Mouse (Mus musculus) stomach, postnatal 0 days (tissue): ENCODE data around the gene Tsga10. TPM values are rescaled to one million over a fixed set of nuclear protein-coding genes. Genes with fewer than 3 reads are reported as not detected.

Experiments
- ATAC-seq: fragments of 200-750 bp; cut with Nextera tagmentation; 2 replicates; pipeline ENCODE4 v1.8.0; 2017; ENCODE audit not compliant: low FRiP score, low TSS enrichment
- DNase-seq: peaks from one replicate; pipeline ENCODE4 v3.0.0-alpha.2; 2016; ENCODE audit warnings: low spot score
- H3K27ac ChIP-seq: fragments of 300-500 bp; sonication (generic); replicated peaks from 2 replicates; pipeline ENCODE4 v1.5.1; 2014; ENCODE audit warnings: mild to moderate bottlenecking, control low read depth
- H3K27me3 ChIP-seq: fragments of 300-500 bp; sonication (generic); 2 replicates; pipeline ENCODE4 v1.6.1; 2014; ENCODE audit warnings: low read length; ENCODE audit not compliant: control insufficient read depth, insufficient read depth
- H3K36me3 ChIP-seq: fragments of 300-500 bp; sonication (generic); 2 replicates; pipeline ENCODE4 v1.6.1; 2014; ENCODE audit warnings: low read length, mixed read lengths; ENCODE audit not compliant: control insufficient read depth, insufficient read depth
- H3K4me1 ChIP-seq: fragments of 300-500 bp; sonication (generic); replicated peaks from 2 replicates; pipeline ENCODE4 v1.6.1; 2014; ENCODE audit warnings: antibody characterized with exemption; ENCODE audit not compliant: control insufficient read depth, insufficient read depth
- H3K4me2 ChIP-seq: fragments of 300-500 bp; sonication (generic); replicated peaks from 2 replicates; pipeline ENCODE4 v1.6.1; 2014; ENCODE audit warnings: low read depth, mild to moderate bottlenecking, control low read depth, moderate library complexity
- H3K4me3 ChIP-seq: fragments of 300-500 bp; sonication (generic); 2 replicates; pipeline ENCODE4 v1.5.1; 2014; ENCODE audit warnings: low read depth, low read length, control low read depth
- H3K9ac ChIP-seq: fragments of 300-500 bp; sonication (generic); 2 replicates; pipeline ENCODE4 v1.6.1; 2014; ENCODE audit warnings: mild to moderate bottlenecking, low read length, control low read depth, mixed read lengths
- H3K9me3 ChIP-seq: fragments of 300-500 bp; sonication (generic); 2 replicates; pipeline ENCODE4 v1.6.1; 2016; ENCODE audit warnings: low read length; ENCODE audit not compliant: control insufficient read depth
- CTCF ChIP-seq: IDR thresholded peaks from 2 replicates; pipeline ENCODE4 v1.5.1; 2016; ENCODE audit warnings: antibody characterized with exemption, low read depth, mild to moderate bottlenecking, moderate library complexity
- EP300 ChIP-seq: optimal IDR thresholded peaks from 2 replicates; pipeline ENCODE3; 2016; ENCODE audit warnings: antibody characterized with exemption
- WGBS: fragments of 180-500 bp; shearing (Covaris S2); extraction: QIAGEN DNeasy Blood & Tissue Kit; methylation state at CpG from one replicate; pipeline ENCODE4 v1.1.7; 2014; 5-methylcytosine and 5-hydroxymethylcytosine counted together
- polyA plus RNA-seq: library from polyadenylated mRNA; unstranded; fragments of >200 nt; fragmentation: Nextera tagmentation; extraction: Ambion mirVana; gene quantifications from 2 replicates; pipeline ENCODE4 v1.2.1, GENCODE M21; 2015

Gene Tsga10
- polyA plus RNA-seq, result 2.1 and 2.2 TPM in 2 replicates

- no peaks in the 10 kb centered on the region for H3K36me3 ChIP-seq
- peak within 1 kb of the TSS; percentile 67 for H3K9ac ChIP-seq
- H3K4me3 ChIP-seq, result peak within 1 kb of the TSS; percentile 63
- no peak for TF ChIP-seq CTCF
- TF ChIP-seq EP300, result no peak
- H3K27me3 ChIP-seq, result no peaks in the 10 kb centered on the region
- H3K27ac ChIP-seq, result peak within 1 kb of the TSS; percentile 87
- H3K4me1 ChIP-seq, result no peaks in the 10 kb centered on the region
- peak within 1 kb of the TSS; percentile 90 for H3K4me2 ChIP-seq
- no peaks in the 10 kb centered on the region for H3K9me3 ChIP-seq
- ATAC-seq (no peak), DNase-seq (no peak)
- 83% methylated on average over 6 of the region's 6 CpGs for WGBS
These were observed at the start of gene Tsga10 for GRCm38 (mm10) chr1:37866286-37866685. Gene Tsga10 (minus strand): TSS chr1:37866429.

GRCm38 (mm10) chr1:37912751-37913150 lies 46.5 kb upstream of the Tsga10 start:
- no peaks in the 10 kb centered on the region for H3K36me3 ChIP-seq
- H3K27ac ChIP-seq, result no peak overlapping the region
- no peaks in the 10 kb centered on the region for H3K27me3 ChIP-seq
- H3K4me3 ChIP-seq, result no peak overlapping the region
- no peak overlapping the region for H3K4me2 ChIP-seq
- H3K9ac ChIP-seq, result no peak overlapping the region
- 74% methylated on average over 2 of the region's 2 CpGs for WGBS
- DNase-seq (no peak), ATAC-seq (no peak)
- no peaks in the 10 kb centered on the region for H3K9me3 ChIP-seq
- TF ChIP-seq CTCF, result no peak
- no peak for TF ChIP-seq EP300
- no peaks in the 10 kb centered on the region for H3K4me1 ChIP-seq

- no peaks in the 10 kb centered on the region for H3K4me1 ChIP-seq
- no peaks in the 10 kb centered on the region for H3K9me3 ChIP-seq
- H3K4me3 ChIP-seq, result no peak overlapping the region
- 33% methylated on average over 6 of the region's 6 CpGs for WGBS
- H3K27ac ChIP-seq, result no peak overlapping the region
- peak; percentile 67 for TF ChIP-seq CTCF
- TF ChIP-seq EP300, result no peak
- ATAC-seq (0 out of 2 replicates have a peak, but pooled peaks have one; percentile 38), DNase-seq (peak; percentile 22)
- no peaks in the 10 kb centered on the region; the same call in 1 of the 2 replicates for H3K36me3 ChIP-seq
- no peak overlapping the region for H3K9ac ChIP-seq
- no peaks in the 10 kb centered on the region for H3K27me3 ChIP-seq
- no peak overlapping the region for H3K4me2 ChIP-seq
These were observed 36.9 kb upstream of the Tsga10 start for GRCm38 (mm10) chr1:37903178-37903577.

- ATAC-seq (peak; percentile 57; the same call in 1 of the 2 replicates), DNase-seq (no peak)
- peaks cover 8% of the 10 kb centered on the region; the same call in 1 of the 2 replicates for H3K36me3 ChIP-seq
- TF ChIP-seq CTCF, result no peak
- no peak for TF ChIP-seq EP300
- no peak overlapping the region for H3K27ac ChIP-seq
- H3K4me2 ChIP-seq, result no peak overlapping the region
- no peak overlapping the region for H3K4me3 ChIP-seq
- 54% methylated on average over 6 of the region's 6 CpGs for WGBS
- no peaks in the 10 kb centered on the region for H3K9me3 ChIP-seq
- no peaks in the 10 kb centered on the region for H3K27me3 ChIP-seq
- no peak overlapping the region for H3K9ac ChIP-seq
- no peaks in the 10 kb centered on the region for H3K4me1 ChIP-seq
These were observed 34.1 kb upstream of the Tsga10 start for GRCm38 (mm10) chr1:37900288-37900687.

- Histone ChIP-seq H3K27me3 (no peaks in the 10 kb centered on the region), H3K9ac (no peak overlapping the region), H3K4me3 (no peak overlapping the region), H3K36me3 (peaks cover 8% of the 10 kb centered on the region; the same call in 1 of the 2 replicates), H3K4me1 (no peaks in the 10 kb centered on the region), H3K27ac (no peak overlapping the region), H3K4me2 (no peak overlapping the region), H3K9me3 (no peaks in the 10 kb centered on the region)
- DNase-seq (no peak), ATAC-seq (peak; percentile 38; the same call in 1 of the 2 replicates)
- 55% methylated on average over 4 of the region's 4 CpGs for WGBS
- TF ChIP-seq CTCF, result no peak
- TF ChIP-seq EP300, result no peak
These were observed 33.6 kb upstream of the Tsga10 start for GRCm38 (mm10) chr1:37899816-37900215.

GRCm38 (mm10) chr1:37894606-37895005 lies 28.4 kb upstream of the Tsga10 start:
- DNase-seq, result no peak
- Histone ChIP-seq H3K27ac (no peak overlapping the region), H3K4me1 (no peaks in the 10 kb centered on the region), H3K9me3 (no peaks in the 10 kb centered on the region), H3K9ac (no peak overlapping the region), H3K4me3 (no peak overlapping the region), H3K4me2 (no peak overlapping the region), H3K27me3 (no peaks in the 10 kb centered on the region), H3K36me3 (peaks cover 10% of the 10 kb centered on the region; the same call in 1 of the 2 replicates)
- no peak for TF ChIP-seq EP300
- no peak for TF ChIP-seq CTCF
- no peak for ATAC-seq
